Mouse (Mus musculus) left cerebral cortex, postnatal 10 days (tissue): ENCODE measurements around the gene Rassf3. TPM values are rescaled to one million over a fixed set of nuclear protein-coding genes. Genes with fewer than 3 reads are reported as not detected.

Source experiments
- DNase-seq, 2 experiments: peaks; one replicate each; pipeline ENCODE4 v3.0.0; 2021 to 2022; ENCODE audit warnings: low spot score in 2 of 2, mixed read lengths in 1 of 2; ENCODE audit errors: extremely low spot score in 1 of 2
- intact Hi-C: fragments of 180-260 bp; cut with DNase I; formaldehyde crosslinking; loops from one replicate; pipeline ENCODE4 v1.15.1; 2025
- total RNA-seq, 2 experiments: library from RNA; stranded (reverse); gene quantifications; 2 replicates each; pipeline ENCODE4 v1.2.3; 2021

Rassf3 gene
- total RNA-seq, 2 experiments from 2014 or later, result 24.5 to 31.1 TPM

- DNase-seq, result no peak
- intact Hi-C loops, result no loop called here
Measured at GRCm38 (mm10) chr10:121436693-121437092, 39.5 kb downstream of the Rassf3 start.

- intact Hi-C loops, result no loop called here
Measured at GRCm38 (mm10) chr10:121436258-121436645, 39.9 kb downstream of the Rassf3 start.

GRCm38 (mm10) chr10:121435546-121436257, 40.4 kb downstream of the Rassf3 start:
- DNase-seq, result no peak
- intact Hi-C loops, result no loop called here

More at GRCm38 (mm10) chr10:121436258-121436645, 39.9 kb downstream of the Rassf3 start:
- DNase-seq, result no peak

GRCm38 (mm10) chr10:121434441-121435103, 41.6 kb downstream of the Rassf3 start:
- intact Hi-C loops, result no loop called here
- DNase-seq, result no peak

GRCm38 (mm10) chr10:121432635-121433280, 43.4 kb downstream of the Rassf3 start:
- intact Hi-C loops, result no loop called here

GRCm38 (mm10) chr10:121432041-121432634, 44.0 kb downstream of the Rassf3 start:
- intact Hi-C loops, result no loop called here
- peak in 1 of 2 experiments; percentile 53 for DNase-seq

More at GRCm38 (mm10) chr10:121432635-121433280, 43.4 kb downstream of the Rassf3 start:
- peak in 1 of 2 experiments; percentile 38 for DNase-seq

- no peak for DNase-seq
- intact Hi-C loops, result no loop called here
Measured at GRCm38 (mm10) chr10:121430764-121431540, 45.2 kb downstream of the Rassf3 start.

GRCm38 (mm10) chr10:121429981-121430682, 46.0 kb downstream of the Rassf3 start:
- intact Hi-C loops, result loop anchor here (5.0 kb wide), 1 partner anchor 42 kb away; no protein-coding TSS in a partner anchor
- DNase-seq, result peak in 1 of 2 experiments; percentile 58

- intact Hi-C loops, result loop anchor here (5.0 kb wide), 1 partner anchor 43 kb away; no protein-coding TSS in a partner anchor
- DNase-seq, result no peak
Measured at GRCm38 (mm10) chr10:121429581-121429980, 46.6 kb downstream of the Rassf3 start.

GRCm38 (mm10) chr10:121429089-121429488, 47.1 kb downstream of the Rassf3 start:
- intact Hi-C loops, result loop anchor here (5.0 kb wide), 1 partner anchor 43 kb away; no protein-coding TSS in a partner anchor
- DNase-seq, result peak in 1 of 2 experiments; percentile 67

- intact Hi-C loops, result loop anchor here (5.0 kb wide), 1 partner anchor 44 kb away; no protein-coding TSS in a partner anchor
- DNase-seq, result no peak
Measured at GRCm38 (mm10) chr10:121428011-121428711, 48.0 kb downstream of the Rassf3 start.

GRCm38 (mm10) chr10:121427136-121427535, 49.0 kb downstream of the Rassf3 start:
- intact Hi-C loops, result loop anchor here (5.0 kb wide), 1 partner anchor 45 kb away; no protein-coding TSS in a partner anchor
- DNase-seq, result peak in 1 of 2 experiments; percentile 63

- intact Hi-C loops, result loop anchor here (5.0 kb wide), 1 partner anchor 46 kb away; no protein-coding TSS in a partner anchor
- DNase-seq, result peak in 1 of 2 experiments; percentile 51
Measured at GRCm38 (mm10) chr10:121426458-121427070, 49.6 kb downstream of the Rassf3 start.

- intact Hi-C loops, result loop anchor here (5.0 kb wide), 1 partner anchor 47 kb away; no protein-coding TSS in a partner anchor
- no peak for DNase-seq
Measured at GRCm38 (mm10) chr10:121425506-121426025, 50.6 kb downstream of the Rassf3 start.

- no peak for DNase-seq
- intact Hi-C loops, result loop anchor here (5.0 kb wide), 1 partner anchor 47 kb away; no protein-coding TSS in a partner anchor
Measured at GRCm38 (mm10) chr10:121425079-121425478, 51.1 kb downstream of the Rassf3 start.

- DNase-seq, result no peak
- intact Hi-C loops, result no loop called here
Measured at GRCm38 (mm10) chr10:121424455-121424854, 51.7 kb downstream of the Rassf3 start.
